Mouse (Mus musculus): ENCODE results near the gene D13Ertd608e. TPM values are rescaled to one million over a fixed set of nuclear protein-coding genes. Genes with fewer than 3 reads are reported as not detected.
"Not testable (repeated sequence)": the region's sequence is repeated elsewhere in the genome, so short reads cannot be mapped to it uniquely, and the experiment has no call there.

D13Ertd608e gene
- not detected for total RNA-seq (2021)
- long read RNA-seq: 0 reads

DNA sequence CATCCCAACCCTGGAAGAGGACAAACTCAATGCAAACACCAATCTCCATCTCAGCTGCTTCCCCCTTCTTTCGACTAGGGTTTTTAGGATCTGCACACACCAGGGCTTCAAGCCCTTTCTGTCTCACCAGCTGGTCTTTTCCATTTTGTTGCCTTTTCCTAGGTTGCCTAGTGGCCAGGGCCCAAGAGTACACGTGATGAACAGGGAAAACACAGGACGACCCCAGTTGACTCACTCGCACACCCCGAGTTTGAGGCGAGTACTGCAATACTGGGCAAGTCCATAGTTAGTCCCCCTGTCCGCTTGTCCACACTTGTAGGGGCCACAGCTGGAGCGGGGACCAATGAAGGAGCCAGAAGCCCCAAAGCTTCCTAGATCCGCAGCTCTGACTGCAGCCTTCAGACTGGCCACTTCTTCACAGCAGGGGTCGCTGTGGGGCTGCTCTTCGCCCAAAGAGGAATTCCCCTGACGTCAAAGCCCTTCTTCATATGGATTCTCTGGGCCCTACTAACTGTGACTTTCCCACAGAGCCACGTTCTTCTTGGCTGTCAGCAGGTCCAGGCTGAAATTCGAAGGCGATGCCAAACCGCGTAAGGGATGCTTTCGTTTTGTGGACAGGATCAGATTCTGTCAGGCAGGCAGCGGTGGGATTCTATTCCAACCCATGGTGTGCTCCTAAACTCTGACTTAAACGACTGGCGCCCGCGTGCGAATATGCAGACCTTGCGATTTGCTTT, at the start of gene D13Ertd608e:
D13Ertd608e (plus strand) TSS at position 687 of the 737 bp plus-strand sequence.
- peak in 1 of 2 experiments; percentile 25 for DNase-seq (ENCODE audit: low spot score in 2 of 2)

DNA sequence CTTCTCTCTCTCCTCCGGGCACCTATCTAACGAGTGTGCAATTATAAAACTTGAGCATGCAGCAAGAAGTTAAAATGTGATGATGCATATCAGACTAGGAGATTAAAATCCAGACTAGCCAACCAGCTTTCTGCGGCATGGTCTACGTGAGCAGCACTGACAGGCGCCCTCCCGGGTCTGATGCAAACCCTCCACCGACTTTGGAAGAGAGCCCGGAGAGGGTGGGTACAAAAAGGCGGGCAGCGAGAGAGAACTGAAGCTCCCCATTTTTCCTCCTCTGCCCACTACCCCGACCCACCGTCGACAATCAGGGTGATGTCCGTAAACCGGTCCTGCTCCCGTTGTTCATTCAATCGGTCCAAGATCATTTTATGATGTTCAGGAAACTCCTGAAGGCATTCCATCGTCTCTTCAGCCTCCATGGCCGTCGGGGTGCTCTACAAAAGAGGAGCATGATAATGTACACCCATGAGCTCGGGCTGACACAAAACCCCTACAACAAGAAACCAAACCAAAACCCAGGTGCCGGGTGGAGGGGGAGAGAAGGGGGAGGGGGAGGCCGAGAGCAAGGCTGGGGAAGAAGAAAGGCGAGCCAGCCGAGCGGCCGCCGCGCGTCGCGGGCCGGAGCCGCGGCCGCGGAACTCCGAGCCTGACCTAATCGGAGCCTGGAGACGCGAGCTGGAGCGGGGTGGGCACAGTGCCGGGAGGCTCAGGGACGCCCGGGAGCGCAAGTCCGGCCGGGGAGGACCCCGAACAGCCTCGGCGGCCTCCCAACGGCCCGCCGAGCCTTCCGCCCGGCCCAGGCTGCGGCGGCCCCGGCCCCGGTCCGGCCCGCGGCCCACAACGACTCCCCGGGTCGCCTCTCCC, 45.7 kb upstream of the D13Ertd608e start:
- DNase-seq (ENCODE audit: low spot score in 2 of 2): peak; percentile 68 to 75

DNA sequence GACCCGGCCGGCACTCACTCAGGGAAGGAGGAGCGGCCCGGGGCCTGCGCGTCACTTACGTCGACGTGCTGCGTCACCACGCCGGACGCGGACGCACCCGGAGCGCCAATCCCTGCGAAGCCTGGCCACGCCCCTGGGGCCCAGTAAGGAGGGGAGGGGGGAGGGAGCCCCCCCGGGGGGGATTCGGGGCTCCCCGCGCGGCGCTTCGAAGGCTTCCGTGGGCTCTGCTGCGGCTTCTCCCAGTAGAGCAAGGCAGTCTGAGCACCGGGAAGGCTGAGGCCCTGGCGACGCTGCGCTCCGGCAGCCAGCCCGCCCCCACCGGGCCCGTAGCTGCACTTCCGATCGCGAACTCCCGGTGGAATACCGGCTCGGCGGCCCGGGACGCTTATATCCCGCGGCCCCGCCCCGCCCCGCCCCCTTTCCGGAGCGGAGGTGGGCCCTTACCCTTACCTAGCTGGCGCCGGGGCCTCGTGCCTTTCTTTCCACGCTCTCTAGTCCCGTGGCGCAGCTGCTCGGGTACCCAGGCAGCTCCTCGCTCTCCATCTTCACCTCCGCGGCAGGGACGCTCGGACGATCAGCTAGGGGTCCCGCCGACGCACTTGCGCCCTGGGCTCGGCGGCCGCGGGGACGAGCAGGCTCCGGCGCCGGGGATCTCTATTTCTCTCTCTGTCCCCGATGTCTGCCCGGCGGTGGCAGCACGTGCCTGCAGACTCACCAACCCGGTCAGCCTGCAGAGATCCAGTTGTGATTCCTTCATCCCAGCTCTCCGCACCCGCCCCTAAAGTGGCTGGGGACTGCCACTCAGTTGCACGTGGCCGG, 44.8 kb upstream of the D13Ertd608e start, which contains the start of gene Zfp131:
Zfp131 (minus strand) TSS at position 129 of the 819 bp plus-strand sequence.
- peak; percentile 93 to 95 for DNase-seq (ENCODE audit: low spot score in 2 of 2)

DNA sequence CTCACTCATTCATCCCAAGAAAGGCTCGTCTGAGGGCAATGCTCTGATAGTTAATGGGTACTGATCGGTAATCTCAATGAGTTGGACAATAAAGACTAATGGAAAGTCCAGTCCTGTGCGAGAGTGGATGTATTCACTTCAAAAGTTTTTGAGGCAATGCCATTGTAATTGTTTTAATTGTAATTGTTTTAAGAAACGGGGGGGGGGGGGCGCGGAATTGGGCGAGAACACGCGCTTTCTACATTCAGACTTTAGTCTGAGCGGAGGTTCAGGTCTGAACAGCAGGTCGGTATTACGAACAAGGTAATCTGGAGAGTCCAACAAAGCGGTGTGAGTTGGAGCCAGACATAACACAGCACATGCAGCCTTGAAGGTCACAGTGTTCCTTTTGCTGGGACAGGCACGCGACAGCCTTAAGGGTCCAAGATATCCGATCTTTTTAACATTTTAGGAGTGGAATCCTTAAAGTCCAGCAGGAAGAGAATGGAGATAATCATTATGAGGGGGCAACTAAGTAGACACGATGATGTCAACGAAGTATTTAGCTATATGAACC, 44.1 kb upstream of the D13Ertd608e start:
- DNase-seq (ENCODE audit: low spot score in 2 of 2): no peak

DNA sequence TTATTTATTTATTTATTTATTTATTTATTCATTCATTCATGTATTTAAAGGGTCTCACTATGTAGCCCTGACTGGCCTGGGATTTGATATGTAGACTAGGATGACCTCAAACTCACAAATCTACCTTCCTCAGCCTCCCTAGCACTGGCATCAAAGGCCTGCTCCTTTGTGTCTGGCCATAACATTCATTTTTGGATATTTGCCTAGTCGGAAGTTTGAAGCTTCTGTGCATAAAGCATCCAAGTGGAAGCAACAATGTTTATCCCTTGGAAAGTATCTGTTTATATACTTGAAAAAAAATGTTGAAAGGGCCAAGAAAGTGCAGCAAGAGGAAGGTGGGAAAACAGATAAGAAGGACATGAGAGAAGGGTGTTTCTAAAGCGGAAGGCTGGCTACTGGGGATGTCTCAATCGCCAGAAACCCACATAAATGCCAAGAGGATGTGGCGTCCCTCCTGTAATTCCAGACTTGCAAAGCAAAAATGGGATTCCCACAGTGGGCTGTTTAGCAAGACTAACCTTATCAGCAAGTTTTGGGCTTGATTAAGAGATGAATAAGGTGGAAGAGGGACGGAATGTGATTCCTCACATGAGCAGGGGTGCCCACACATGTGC, 42.9 kb upstream of the D13Ertd608e start:
- DNase-seq (ENCODE audit: low spot score in 2 of 2): no peak

DNA sequence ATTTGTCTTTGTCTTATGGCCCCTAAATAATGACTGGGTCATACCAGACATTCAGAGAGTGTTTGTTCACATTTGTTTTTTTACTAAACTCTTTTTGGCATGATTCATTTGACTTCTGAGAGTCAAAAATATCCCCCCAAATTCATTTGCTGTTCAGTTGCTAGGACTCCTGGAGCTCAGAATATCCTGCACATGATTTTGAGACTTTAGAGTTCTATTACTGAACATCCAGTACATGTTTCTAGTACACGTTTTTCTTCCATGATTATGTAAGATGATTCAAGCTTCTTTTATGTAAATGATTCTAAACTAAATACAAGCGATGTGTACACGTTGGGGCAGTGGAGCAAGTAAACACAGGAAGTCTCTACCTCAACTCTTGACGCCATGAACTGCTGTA, 38.1 kb upstream of the D13Ertd608e start:
- no peak for DNase-seq (ENCODE audit: low spot score in 2 of 2)

DNA sequence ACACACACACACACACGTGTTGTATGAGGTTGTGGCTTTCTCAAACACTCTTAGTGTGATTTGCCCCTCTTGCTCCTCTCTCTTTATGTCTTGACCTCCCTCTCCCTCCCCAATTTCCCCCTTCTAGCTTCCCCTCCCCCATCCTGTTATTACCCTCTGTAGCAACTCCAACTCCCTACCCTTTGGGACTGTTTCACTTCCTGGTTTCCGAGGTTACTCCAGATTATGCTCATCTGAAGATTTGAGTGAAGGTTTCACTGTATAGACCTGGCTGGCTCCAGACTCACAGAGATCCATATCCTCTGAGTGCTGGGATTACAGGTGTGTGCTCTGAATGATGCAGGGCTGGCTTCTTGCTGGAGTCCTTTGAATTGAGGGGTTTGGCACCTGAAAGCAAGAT, 26.9 kb upstream of the D13Ertd608e start:
- DNase-seq (ENCODE audit: low spot score in 2 of 2): no peak

DNA sequence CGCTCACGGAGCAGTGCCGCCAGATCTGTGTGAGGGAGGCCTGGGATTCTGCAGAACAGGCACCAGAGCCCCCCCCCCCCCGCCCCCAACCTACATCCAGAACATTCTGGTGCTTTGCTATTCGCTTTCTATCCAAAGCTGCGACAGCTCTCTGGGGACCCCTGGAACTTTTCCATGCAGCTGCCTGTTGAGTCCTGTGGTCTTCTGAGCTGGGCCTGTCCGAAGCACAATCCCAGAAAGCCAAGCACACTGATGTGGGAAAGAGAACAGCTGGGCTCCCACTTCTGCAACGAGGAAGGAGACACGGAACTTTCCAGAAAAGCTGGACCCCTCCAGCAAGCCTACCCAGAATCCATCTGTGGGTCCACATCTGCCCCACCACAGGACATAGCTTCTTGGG, 25.8 kb upstream of the D13Ertd608e start:
- DNase-seq (ENCODE audit: low spot score in 2 of 2): no peak

DNA sequence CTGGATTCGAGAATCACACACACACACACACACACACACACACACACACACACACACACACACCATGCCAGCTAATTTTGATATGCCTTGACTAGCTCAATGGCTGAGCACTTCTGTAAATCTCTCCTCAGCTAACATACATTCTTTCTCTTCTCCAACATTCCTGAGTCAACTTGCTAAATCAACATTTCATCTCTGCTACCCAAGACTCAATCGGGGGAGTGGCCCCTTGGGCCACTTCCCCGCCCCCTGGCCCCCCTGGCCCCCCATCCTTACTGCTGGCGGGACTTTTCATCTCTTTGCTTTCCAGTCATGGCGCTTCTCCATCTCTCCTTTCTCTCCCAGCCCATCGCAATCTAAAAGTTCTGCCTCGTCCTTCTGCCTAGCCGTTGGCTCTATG, 19.0 kb upstream of the D13Ertd608e start:
- DNase-seq (ENCODE audit: low spot score in 2 of 2): no peak

DNA sequence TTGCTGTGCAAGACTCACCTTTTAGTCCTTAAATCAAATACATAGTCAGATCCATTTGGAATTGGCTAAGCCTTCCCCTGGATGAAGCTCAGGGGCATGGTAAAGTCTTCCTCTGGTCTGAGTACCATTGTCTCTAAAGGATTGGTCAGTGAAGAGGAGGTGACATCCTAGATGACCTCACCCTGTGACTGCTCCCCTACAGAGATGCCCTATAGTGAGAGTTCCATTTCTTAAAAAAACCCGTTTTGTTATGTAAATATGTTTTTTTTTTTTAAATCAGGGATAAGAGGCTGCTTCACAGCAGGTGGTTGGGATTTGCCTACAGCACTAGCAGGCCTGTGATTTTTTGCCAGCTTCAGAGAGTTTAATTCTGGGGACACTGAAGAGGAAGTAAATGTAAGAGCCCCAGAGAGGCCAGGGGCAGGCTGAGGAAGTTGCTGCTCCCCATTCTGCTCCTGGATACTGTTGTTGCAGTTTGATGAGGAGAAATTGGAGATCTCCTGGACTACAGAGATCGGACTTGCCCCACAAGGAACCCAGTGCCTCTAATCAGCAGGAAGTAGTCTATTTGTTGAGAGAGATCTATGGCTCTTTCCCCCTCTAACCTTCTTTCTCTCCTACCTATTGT, 18.1 kb upstream of the D13Ertd608e start:
- DNase-seq (ENCODE audit: low spot score in 2 of 2): no peak

DNA sequence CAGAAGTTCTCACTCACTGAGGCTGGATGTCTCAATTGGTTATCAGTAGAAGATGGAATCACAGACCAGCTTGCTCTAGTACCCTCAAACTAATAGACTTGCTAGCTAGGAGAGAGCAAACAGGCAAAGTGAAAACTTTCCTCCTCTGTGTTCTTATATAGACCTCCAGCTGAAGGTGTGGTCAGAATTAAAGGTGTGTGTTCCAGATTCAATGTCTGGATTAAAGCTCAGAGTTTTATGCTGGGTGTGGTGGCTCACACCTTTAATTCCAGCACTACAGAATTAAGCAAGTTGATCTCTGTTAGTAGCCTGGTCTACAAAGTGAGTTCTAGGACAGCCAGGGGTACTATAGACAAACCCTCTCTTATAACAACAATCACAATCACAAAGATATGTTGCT, 5.7 kb upstream of the D13Ertd608e start, which contains the start of gene AF067063:
AF067063 (minus strand) TSS at position 101 of the 400 bp plus-strand sequence.
- DNase-seq (ENCODE audit: low spot score in 2 of 2): not testable (repeated sequence)

DNA sequence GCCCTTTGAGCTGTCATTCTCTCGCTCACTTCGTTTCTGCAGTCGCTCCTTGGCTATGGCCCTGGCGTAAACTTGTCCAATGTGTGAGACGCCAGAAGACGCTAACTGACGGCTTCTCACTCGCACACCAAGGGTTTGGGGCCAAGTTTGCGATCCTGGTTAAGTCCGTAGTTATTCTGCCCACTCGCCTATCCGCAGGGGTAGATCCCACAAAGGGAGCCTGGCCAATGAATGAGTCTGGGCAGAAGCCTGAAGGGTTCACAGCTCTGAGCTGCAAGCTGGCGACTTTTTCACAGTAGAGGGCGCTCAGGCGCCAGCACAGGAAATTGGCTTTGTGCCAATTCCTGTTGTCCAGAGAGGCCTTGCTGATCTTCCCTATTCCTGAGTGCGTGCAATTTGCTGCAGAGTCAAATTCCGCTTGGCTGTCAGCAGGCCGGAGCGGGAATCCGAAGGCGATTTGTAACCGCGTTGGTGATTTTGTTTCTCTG, 562 bp downstream of the D13Ertd608e start:
- DNase-seq (ENCODE audit: low spot score in 2 of 2): peak in 1 of 2 experiments; percentile 11

DNA sequence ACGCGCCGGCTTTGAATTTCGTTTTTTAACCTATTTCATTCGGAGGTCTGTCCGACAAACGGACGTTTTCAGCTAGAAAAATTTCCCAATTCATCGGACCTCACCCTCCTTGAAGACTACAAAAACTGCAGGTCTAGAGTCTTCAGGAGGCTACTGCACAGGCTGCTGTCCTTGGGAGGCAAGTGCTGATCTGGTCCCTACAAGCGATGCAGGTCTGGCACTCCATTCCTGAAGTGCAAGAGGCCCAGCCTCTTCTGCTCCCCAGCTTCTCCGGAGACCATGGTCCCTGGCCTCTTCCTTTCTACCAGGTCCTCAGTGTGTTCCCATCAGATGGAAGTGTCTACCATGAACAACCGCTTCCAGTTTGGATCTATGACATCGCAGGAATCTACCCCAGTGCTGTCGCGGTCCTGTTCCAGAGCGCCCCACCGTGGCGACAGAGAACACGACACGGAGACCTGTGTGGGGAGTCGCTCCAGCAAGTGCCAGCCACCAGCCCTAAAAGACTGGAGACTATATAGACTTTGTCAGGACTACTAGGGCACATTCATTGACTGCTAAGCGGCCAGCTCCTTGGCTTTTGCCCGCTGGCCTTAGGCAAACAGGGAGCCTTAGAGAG, 2.0 kb downstream of the D13Ertd608e start:
- DNase-seq (ENCODE audit: low spot score in 2 of 2): peak in 1 of 2 experiments; percentile 48

DNA sequence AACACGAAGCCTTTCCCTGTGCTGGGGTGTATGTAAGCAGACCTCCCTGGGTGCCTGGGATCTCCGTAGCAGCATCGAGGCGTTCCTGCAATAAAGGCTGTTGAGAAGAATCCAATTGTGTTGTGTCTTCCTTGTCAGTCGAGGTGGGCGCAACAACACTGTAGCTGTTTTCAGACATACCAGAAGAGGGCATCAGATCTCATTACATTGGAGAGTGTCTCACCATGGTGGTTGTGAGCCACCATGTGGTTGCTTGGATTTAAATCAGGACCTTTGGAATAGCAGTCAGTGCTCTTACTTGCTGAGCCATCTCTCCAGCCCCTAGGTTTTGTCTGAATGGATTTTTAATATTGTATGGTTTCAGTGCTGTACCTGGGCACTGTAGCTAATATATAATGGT, 4.2 kb downstream of the D13Ertd608e start:
- DNase-seq (ENCODE audit: low spot score in 2 of 2): peak in 1 of 2 experiments; percentile 12

DNA sequence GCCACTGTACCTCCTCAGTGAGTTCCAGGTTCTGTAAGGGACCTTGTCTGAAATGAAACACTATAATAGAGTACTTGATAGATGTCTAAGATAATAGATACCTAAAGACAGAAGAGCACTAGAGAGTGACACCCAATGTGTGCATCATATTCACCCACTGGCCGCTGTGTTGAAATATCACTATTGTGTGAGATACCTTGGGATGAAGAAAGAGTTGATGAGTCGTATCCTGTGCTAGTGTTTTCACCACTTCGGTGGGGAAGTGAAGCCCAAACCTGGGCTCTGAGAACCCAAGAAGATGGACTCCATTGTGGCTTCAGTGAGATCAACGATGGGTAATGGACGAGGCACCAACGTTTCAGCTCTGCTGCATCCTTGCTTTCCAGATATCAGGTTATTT, 26.6 kb downstream of the D13Ertd608e start:
- not testable (repeated sequence) for DNase-seq (ENCODE audit: low spot score in 2 of 2)

DNA sequence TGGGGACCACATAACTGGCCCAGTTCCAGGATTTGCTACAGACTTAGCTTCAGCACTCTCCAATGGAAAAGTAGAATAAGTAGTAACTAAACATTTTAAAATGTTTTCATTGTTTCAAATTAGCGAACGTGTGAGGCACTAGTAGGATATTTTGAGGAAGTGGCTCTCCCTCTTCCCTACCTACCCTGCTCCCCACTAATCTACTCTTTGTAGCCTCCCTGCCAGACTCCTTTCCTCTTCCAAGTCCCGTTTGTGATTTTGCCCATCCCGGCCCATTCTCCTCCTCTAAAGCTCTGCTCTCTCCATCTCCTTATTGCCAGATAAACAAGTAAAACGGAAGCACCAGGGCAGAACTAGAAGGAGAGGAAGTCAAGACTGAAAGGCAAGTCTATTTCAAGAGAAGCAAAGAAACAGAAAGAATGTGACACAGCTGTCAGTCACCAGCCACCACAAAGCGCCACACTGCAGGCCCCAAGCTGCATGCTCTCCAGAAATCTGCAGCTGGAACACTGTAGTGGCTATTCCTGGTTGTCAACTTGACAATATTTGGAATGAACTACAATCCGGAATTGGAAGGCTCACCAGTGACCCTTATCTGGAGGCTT, 28.7 kb downstream of the D13Ertd608e start:
- DNase-seq (ENCODE audit: low spot score in 2 of 2): not testable (repeated sequence)

DNA sequence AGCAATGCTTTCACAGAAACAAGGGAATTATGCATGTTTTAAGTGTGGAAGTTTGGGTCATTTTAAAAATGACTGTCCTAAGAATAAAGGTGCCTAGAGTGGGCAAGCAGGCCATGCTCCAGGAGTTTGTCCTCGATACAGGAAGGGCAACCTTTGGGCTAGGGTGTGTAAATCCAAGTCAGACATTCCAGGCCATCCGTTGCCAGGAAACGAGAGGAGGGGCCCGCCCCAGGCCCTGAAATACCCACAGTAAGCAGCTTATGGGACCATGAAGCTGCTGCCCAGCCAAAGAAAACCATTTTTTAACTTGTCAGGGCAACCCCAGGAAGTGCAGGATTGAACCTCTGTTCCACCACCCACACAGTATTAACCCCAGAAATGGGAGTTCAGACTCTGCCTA, 51.1 kb downstream of the D13Ertd608e start:
- not testable (repeated sequence) for DNase-seq (ENCODE audit: low spot score in 2 of 2)

DNA sequence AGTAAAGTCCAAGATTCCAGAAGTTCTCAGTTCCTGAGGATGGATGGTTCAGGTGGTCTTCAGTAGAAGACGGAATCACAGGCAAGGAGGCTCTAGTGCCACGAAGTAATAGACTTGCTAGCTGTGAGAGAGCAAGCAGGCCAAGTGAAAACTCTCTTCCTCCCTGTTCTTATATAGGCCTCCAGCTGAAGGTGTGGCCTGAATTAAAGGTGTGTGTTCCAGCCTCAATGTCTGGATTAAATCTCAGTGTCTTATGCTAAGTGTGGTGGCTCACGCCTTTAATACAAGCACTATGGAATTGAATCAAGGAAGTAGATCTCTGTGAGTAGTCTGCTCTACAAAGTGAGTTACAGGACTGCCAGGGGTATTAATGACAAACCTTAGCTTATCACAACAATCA, 58.9 kb downstream of the D13Ertd608e start, which contains the start of gene Tcstv1:
Tcstv1 (minus strand) TSS at position 101 of the 400 bp plus-strand sequence.
- DNase-seq (ENCODE audit: low spot score in 2 of 2): not testable (repeated sequence)

Measured in layer of hippocampus, adult 18-20 months (tissue).